Mouse (Mus musculus) layer of hippocampus, adult 11-12 months (tissue): ENCODE results near the gene Numb.

Experiments used
- DNase-seq: peaks from one replicate; pipeline ENCODE4 v3.0.0; 2022; ENCODE audit warnings: low spot score

Gene Numb

GRCm38 (mm10) chr12:83782669-83783068, 139.1 kb downstream of the Numb start:
- DNase-seq = no peak

DNA sequence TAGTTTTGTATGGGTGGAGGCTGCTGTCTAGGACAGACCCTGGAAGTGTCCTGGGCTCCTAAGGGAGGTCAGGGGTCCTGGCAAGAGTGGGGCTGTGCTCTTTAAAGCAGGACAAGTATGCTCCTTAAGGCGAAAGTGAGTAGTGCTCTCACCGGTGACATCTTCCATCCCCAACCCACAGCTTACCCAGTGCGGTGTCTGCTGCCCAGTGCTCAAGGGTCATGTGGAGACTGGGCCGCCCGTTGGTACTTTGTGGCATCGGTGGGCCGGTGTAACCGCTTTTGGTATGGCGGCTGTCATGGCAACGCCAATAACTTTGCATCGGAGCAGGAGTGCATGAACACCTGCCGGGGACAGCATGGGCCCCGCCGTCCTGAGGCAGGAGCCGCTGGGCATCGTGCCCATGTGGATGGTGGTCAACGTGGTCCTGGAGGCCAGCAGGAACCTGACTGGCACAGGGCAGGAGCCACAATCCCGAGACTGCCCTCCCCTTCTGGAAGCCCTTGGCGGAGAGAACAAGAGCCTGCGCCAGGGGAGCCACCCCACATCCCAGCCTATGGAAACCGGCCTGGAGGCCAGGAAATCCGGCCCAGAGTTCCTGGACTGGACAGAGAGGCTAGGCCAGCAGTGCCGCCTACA, 140.0 kb downstream of the Numb start:
- DNase-seq = no peak

DNA sequence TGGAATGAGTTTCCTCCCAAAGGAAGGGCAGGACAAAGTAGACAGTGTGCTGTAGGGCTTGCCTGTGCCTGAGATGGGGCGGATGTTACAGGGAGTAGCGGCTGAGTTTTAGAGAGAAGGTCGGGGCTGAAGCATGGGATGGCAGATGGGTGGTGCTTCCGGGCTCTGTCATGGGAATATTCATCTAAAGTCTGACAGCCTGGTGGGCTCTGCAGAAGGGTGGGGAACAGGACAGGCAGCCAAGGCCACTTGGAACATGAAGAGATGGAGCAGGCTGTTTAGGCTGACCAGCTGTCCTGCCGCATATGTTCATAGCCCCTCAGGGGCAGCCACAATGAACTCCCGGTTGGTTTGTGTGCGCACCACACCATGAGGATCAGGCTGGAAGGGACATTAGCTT, 140.5 kb downstream of the Numb start:
- DNase-seq = no peak

DNA sequence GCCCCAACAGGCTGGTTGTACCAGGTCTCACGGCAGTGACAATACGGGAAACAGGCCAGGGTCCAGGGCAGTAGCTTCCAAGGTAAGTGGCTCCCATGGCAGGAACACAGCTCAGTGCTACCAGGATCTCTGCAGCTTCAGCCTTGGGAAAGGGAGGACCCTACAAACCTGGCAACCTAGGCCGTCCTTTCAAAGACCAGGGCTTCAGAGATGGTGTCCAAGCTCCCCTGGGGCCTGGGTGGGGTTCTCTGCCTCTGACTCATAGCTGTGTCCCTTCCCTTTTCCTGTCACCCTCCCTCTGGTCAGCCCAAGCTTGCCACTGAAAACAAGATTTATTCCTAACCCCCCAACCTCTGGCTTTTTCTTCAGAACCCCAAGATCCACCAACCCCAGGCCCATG, 141.6 kb downstream of the Numb start:
- DNase-seq = no peak

- no peak for DNase-seq
Measured at GRCm38 (mm10) chr12:83776766-83777165, 145.0 kb downstream of the Numb start.

DNA sequence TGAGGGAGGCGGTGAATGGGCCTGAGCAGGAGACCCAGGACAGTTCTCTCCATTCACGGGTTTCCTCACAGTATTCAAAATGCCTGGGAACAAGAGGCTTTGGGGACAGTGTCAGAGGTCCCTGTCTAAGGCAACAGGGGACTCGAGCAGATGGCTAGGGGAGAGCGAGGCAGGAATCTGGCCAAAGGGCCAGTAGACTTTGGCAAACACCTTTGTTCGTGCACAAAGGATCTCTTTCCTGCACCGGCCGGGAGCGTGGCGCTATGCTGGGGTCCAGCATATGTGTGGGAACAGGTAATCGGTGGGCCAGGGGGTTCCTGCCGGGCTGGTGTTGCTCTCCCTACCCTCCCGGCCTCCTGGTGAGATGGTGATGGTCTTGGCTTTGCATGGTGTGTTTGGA, 146.1 kb downstream of the Numb start:
- no peak for DNase-seq

- peak; percentile 60 for DNase-seq
Measured at GRCm38 (mm10) chr12:83770418-83771256, 151.1 kb downstream of the Numb start.

- no peak for DNase-seq
Measured at GRCm38 (mm10) chr12:83768235-83768899, 153.4 kb downstream of the Numb start.

GRCm38 (mm10) chr12:83767833-83768232, 153.9 kb downstream of the Numb start:
- DNase-seq = no peak

DNA sequence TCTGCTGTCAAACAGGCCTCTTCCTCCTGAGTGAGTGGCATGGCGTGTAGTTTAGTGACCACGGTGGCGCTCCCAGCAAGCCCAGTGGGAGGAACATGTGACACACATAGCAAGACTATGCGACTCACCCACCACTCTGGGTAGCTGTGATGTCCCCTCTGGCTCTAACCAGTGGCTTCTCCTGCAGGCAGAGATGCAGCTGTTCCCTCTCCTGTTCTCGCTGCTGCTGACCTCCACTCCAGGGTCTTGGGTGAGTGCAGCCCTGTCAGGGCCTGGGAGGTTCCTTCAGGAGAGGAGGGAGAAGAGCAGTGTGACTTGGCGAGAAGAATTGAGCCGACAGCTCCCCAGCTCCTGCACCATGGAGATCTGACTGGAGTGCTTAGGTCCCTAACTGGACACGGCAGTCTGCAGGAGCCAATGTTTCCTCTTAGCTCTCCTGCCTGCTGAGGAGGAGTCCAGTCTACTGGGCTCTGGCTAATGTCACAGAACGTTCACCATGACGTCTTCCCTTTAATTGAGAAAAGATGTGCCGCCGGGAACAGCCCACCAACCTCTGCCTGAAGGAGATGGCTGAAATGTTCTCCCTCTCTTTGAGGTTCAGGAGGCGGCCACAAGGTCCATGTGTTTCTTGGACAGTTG, 155.7 kb downstream of the Numb start:
- no peak for DNase-seq

DNA sequence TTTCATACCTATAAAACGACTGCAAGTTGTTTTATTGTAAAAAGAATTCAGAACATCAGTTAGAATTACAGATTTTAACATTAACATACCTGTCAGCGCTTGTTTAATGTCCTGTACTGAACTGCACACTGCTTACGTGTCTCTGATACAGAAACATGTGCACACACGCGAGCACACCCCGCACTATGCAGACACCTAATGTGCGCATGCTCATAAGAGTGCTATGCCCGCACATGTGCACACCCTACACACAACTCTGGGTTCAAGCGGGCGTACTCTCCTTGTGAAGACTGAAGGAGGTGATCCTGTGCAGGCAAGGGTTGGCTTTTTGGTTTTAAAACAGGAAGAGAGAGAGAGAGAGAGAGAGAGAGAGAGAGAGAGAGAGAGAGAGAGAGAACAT, 157.2 kb downstream of the Numb start:
- no peak for DNase-seq

- DNase-seq = no peak
Measured at GRCm38 (mm10) chr12:83764044-83764365, 157.7 kb downstream of the Numb start.

DNA sequence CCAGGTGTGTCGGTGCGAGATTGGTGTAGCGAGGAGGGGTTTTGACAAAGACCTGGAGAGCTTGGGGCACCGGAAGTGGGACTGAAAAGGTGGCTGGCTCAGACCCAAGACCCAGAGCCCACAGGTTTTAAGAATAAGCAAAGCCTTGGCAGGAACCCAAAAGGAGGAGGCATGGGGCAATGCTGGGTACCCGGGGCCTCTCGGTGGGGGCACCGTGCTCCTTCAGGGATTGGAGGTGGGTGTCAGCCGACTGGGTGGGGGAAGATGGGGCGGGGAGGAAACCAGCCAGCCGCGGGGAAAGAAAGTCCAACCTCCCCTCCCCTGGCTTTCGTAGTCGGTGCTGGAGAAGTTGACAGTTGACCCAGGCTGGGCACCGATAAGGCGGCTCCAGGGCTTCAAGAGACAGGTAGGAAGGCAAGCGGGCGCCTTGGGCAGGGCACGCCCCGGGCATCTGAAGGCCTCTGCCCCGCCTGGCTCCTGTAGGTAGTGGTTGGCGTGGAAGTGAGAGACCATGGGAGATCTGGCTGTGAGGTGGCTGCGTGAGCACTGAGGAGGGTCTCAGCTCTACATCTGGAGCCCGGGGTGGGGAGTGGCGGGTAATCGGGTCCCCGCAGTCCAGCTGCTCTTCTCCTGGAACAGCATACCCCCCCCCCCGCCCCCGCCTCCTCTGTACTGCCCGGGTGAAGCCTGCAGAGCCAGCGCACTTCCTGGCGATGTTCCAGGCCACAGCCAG, 158.3 kb downstream of the Numb start, which contains the start of gene Papln:
TSS of gene Papln (plus strand) at position 324 of the 733 bp plus-strand sequence.
- DNase-seq = no peak

DNA sequence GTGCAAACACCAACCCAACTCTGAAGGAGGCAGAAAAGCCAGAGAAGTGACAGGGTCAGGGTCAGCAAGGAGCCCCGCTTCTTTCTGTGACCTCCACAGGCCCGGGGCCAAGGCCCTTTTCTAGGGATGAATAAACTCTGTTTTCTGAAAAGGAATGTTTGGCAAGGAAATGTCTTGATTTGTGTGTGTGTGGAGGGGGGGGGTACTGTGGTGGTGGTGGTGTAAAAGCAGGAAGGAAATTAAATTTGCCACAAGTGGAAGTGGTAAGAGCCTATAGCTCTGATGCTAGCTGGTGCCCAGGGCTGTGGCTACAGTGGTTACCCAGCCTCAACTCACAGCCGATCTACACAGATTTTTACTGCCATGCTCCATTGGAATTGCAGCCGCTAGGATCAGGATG, 159.0 kb downstream of the Numb start:
- DNase-seq = no peak

- no peak for DNase-seq
Measured at GRCm38 (mm10) chr12:83760201-83760600, 161.5 kb downstream of the Numb start.

DNA sequence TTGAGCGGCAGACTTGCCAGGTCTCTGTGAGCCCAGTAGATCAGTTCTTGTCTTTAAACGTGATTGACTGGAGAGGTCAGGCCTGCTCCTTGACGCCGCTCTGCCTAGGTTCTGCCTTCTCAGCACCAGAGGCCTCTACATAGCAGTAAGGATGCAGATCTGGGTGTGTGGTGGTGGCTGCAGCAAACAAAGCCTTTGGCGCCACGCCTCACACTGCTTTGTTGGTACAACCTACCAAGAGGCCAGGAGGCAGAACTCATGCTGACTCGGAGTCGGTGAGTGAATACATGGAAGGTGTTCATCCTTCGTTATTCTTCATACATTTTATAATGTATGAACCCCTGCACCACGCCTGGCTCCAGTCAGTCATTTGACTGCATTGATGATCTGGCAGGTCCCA, 163.0 kb downstream of the Numb start:
- no peak for DNase-seq

- no peak for DNase-seq
Measured at GRCm38 (mm10) chr12:83752495-83752894, 169.2 kb downstream of the Numb start.

- no peak for DNase-seq
Measured at GRCm38 (mm10) chr12:83749186-83749585, 172.5 kb downstream of the Numb start.
